Mouse (Mus musculus) heart, embryonic 14.5 days (tissue): ENCODE results near the gene Kcnip1. TPM values are rescaled to one million over a fixed set of nuclear protein-coding genes. Genes with fewer than 3 reads are reported as not detected.

Experiments used
- ATAC-seq: fragments of 200-750 bp; cut with Nextera tagmentation; 2 replicates; pipeline ENCODE4 v1.8.0; 2017; ENCODE audit warnings: low read depth, moderate TSS enrichment; ENCODE audit not compliant: insufficient number of reproducible peaks, insufficient read depth, low FRiP score
- H3K27ac ChIP-seq, 2 experiments: fragments of 200-500 bp in 1 of 2; fragments of 300-500 bp in 1 of 2; sonication (generic) in 1 of 2; replicated peaks in 1 of 2; 2 replicates each; pipeline ENCODE4 v1.5.1; 2012 to 2014; ENCODE audit warnings: low read depth in 2 of 2, low read length in 2 of 2, control low read depth in 1 of 2, mild to moderate bottlenecking in 1 of 2, mixed read lengths in 1 of 2; ENCODE audit not compliant: control insufficient read depth in 1 of 2, insufficient read depth in 1 of 2
- H3K27me3 ChIP-seq: fragments of 300-500 bp; sonication (generic); 2 replicates; pipeline ENCODE4 v1.6.1; 2014; ENCODE audit warnings: mild to moderate bottlenecking, low read length, control low read depth; ENCODE audit not compliant: control insufficient read depth, insufficient read depth
- H3K36me3 ChIP-seq: fragments of 300-500 bp; sonication (generic); 2 replicates; pipeline ENCODE4 v1.6.1; 2014; ENCODE audit warnings: mild to moderate bottlenecking, control low read depth, low read length, mixed read lengths; ENCODE audit not compliant: control insufficient read depth, insufficient read depth
- H3K4me1 ChIP-seq, 2 experiments: fragments of 200-500 bp in 1 of 2; fragments of 300-500 bp in 1 of 2; sonication (generic) in 1 of 2; 2 replicates each; pipeline ENCODE4 v1.6.1; 2012 to 2014; ENCODE audit warnings: low read length in 2 of 2, control low read depth in 1 of 2, mixed read lengths in 1 of 2; ENCODE audit not compliant: control insufficient read depth in 2 of 2, insufficient read depth in 2 of 2
- H3K4me2 ChIP-seq: fragments of 300-500 bp; sonication (generic); 2 replicates; pipeline ENCODE4 v1.6.1; 2014; ENCODE audit warnings: mild to moderate bottlenecking, low read length
- H3K4me3 ChIP-seq, 2 experiments: fragments of 200-500 bp in 1 of 2; fragments of 300-500 bp in 1 of 2; sonication (generic) in 1 of 2; 2 replicates each; pipeline ENCODE4 v1.5.1; 2012 to 2014; ENCODE audit warnings: low read length in 2 of 2, mild to moderate bottlenecking in 2 of 2, control low read depth in 1 of 2, low read depth in 1 of 2, moderate library complexity in 1 of 2; ENCODE audit not compliant: control insufficient read depth in 1 of 2, insufficient read depth in 1 of 2
- H3K9ac ChIP-seq: fragments of 300-500 bp; sonication (generic); 2 replicates; pipeline ENCODE4 v1.6.1; 2014; ENCODE audit warnings: mild to moderate bottlenecking, low read length
- H3K9me3 ChIP-seq: fragments of 300-500 bp; sonication (generic); 2 replicates; pipeline ENCODE4 v1.6.1; 2016; ENCODE audit warnings: low read length, control low read depth; ENCODE audit not compliant: control insufficient read depth
- WGBS: fragments of 180-500 bp; shearing (Covaris S2); extraction: QIAGEN DNeasy Blood & Tissue Kit; methylation state at CpG from one replicate; pipeline ENCODE4 v1.1.7; 2014; 5-methylcytosine and 5-hydroxymethylcytosine counted together
- polyA plus RNA-seq: library from polyadenylated mRNA; unstranded; fragments of >200 nt; fragmentation: Nextera tagmentation; extraction: Ambion mirVana; gene quantifications from 2 replicates; pipeline ENCODE4 v1.2.1, GENCODE M21; 2014

Gene Kcnip1
- polyA plus RNA-seq, 1 experiment from 2014 or later, result 0.11 TPM

DNA sequence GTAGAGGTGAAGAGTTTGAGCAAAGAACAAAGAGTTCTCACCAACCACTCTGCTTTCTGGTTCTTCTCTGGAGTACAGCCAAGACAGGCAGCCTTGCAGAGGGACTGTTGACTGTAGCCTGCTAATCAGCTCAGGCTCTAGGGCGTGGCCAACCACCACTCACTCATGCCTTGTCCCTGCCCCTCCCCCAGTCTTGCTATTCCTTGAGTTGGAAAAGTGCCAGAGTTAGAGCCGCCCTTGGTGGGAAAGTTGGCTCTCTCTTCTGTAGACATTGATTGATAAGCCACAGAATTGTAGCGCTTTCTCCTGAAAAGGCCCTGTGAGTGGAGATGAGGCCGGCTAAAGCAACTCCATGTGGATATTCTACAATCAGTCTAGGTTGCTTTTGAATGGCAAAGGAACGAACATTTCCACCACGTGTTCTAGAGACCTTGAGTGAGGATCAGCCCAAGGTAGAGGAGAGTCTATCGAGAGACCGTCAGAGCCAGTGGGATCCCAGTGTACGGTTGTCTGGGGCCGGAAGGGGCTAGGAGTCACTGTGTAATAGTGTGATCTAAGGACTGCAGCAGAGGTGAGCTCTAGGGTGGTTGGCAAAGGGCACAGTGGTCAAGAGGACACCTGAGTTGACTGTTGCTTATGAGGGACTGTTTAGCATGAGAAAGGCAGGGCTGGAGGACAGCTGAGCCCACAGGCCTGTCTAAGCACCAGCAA, 119.7 kb downstream of the Kcnip1 start:
- 45% methylated on average over 10 of the region's 10 CpGs for WGBS
- no peak overlapping the region for H3K4me3 ChIP-seq
- peak overlapping the region; percentile 52 to 71 for H3K27ac ChIP-seq
- no peaks in the 10 kb centered on the region for H3K36me3 ChIP-seq
- ATAC-seq, result peak; percentile 82
- H3K4me2 ChIP-seq, result peak overlapping the region; percentile 11
- peaks cover 10% of the 10 kb centered on the region for H3K9me3 ChIP-seq
- H3K4me1 ChIP-seq, result peaks cover 20 to 25% of the 10 kb centered on the region in 2 experiments
- H3K9ac ChIP-seq, result no peak overlapping the region
- no peaks in the 10 kb centered on the region for H3K27me3 ChIP-seq

DNA sequence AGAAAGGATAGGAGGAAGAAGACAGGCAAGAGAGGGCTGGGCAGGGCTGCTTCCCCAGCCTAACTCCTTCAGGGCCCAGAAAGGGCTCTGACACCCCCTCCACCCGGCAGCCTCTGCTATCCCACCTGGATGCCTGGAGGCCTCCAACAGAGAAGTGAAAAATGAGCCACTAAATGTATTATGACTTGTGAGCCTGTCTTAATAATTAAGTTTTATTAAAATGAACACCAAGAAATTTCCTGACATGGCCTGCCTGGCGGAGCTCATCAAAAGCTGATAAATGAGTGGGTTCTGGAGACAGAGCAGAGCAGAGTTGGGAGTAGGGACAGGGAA, 120.3 kb downstream of the Kcnip1 start:
- peaks cover 20 to 25% of the 10 kb centered on the region in 2 experiments for H3K4me1 ChIP-seq
- H3K4me3 ChIP-seq, result no peak overlapping the region

DNA sequence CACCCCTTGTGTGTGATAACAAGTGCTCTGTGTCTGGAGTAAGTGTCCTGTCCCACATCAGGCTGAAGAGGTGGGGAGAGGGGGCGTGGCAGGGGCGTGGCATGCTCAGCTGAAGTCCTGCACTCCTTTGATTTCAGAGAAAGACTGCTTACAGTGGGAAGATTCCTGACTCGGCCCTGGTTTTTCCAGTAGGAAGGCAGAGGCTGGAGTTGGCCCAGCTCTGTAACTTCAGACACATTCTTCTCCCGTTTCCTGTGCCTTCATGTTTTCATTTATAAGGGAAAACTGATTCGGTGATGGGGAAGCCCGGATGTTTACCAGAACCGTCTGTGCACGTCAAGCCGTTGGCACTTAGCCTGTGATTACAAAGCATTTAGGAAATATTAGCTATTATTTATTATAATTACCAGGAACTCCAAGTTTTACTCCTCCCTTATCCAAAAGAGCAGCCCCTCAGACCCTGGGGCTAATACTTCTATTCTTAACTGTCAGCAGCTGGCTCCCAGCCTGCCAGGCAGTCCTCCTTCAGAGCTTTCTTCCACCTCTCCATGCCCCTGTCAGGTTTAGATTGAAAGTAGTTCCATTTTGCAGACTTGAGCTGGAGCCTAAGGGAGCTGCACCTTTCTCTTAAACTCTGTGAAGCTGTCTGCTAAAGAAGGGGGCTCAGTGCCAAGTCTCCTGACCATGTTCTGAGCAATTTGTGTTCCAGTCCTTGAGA, 120.8 kb downstream of the Kcnip1 start:
- Histone ChIP-seq H3K4me1 (peaks cover 20 to 25% of the 10 kb centered on the region in 2 experiments), H3K36me3 (no peaks in the 10 kb centered on the region), H3K27me3 (no peaks in the 10 kb centered on the region), H3K9me3 (peaks cover 10% of the 10 kb centered on the region), H3K4me2 (0 out of 2 replicates have a peak overlapping the region, but pooled peaks have one; percentile 11), H3K9ac (peak overlapping the region; percentile 34; the same call in 1 of the 2 replicates), H3K4me3 (no peak overlapping the region), H3K27ac (peak overlapping the region; percentile 62 to 71)
- ATAC-seq, result no peak
- WGBS, result 40% methylated on average over 9 of the region's 9 CpGs

More for the DNA sequence above, 120.3 kb downstream of the Kcnip1 start:
- Histone ChIP-seq H3K4me2 (peak overlapping the region; percentile 11; the same call in 1 of the 2 replicates), H3K36me3 (no peaks in the 10 kb centered on the region), H3K9ac (peak overlapping the region; percentile 34; the same call in 1 of the 2 replicates), H3K27me3 (no peaks in the 10 kb centered on the region), H3K9me3 (peaks cover 10% of the 10 kb centered on the region), H3K27ac (peak overlapping the region; percentile 62 to 71)
- WGBS, result 47% methylated on average over 2 of the region's 2 CpGs
- no peak for ATAC-seq

DNA sequence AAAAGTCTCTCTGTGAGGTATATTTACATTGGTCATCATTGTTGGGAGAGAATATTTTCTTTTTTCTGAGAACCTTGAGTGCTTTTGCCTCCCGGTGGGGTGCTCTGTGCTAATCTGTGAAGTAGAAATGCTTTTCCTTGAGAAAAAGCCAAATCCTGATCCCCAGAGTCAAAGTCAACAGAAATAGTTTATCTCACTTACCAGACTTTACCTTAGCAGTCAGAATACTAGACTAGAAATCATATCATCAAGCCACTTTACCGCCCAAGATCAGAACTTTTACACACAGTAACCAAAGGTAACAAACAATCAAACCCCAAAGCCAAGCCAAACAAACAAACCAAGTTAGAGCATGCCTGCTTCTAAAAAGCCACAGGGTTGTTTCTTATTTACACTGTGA, 122.7 kb downstream of the Kcnip1 start:
- no peak overlapping the region for H3K27ac ChIP-seq
- WGBS, result 77% methylated on average over 2 of the region's 2 CpGs
- ATAC-seq, result no peak
- peaks cover 20 to 25% of the 10 kb centered on the region in 2 experiments for H3K4me1 ChIP-seq
- no peak overlapping the region for H3K4me2 ChIP-seq
- no peaks in the 10 kb centered on the region for H3K36me3 ChIP-seq
- H3K9me3 ChIP-seq, result no peaks in the 10 kb centered on the region
- no peak overlapping the region for H3K4me3 ChIP-seq
- H3K9ac ChIP-seq, result no peak overlapping the region
- H3K27me3 ChIP-seq, result no peaks in the 10 kb centered on the region

DNA sequence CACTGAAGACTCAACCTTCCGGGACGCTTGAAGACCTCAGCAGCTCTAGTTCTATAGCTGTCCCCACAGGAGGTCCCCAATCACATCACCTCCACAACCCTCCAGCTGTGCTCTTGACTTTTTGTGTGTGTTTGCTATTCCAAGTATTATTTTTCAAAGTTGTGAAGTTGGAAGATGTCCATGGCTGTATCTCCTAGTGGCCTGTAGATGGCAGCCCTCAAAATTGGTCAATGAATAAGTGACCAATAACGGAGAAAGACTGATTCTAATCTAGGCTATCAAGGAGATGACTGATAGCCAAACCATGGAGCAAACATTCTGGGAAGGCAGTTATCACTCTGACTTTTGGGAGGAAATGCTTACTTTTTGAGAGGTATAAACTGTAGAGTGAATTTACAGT, 123.4 kb downstream of the Kcnip1 start:
- 58% methylated on average over 3 of the region's 3 CpGs for WGBS
- no peak for ATAC-seq

DNA sequence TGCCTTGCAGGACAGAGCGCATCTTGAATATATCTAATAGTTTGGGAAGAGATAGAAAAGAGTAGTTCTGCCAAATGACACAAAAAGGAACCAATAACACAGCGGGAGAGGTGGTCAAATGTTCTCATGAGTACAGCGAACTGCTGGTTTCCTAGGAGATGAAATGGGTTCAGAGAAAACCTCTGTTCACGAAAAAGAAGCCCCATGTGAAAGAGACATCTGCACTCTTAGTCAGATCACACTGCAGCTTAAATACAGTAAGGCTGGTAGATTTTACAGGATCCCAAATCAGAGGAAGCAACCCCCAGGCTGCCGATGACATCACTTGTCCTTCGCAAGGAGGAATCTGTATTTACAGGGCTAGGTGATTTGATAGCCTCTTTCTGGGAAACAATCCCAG, 126.2 kb downstream of the Kcnip1 start:
- WGBS, result 60% methylated on average over 6 of the region's 6 CpGs
- Histone ChIP-seq H3K4me2 (no peak overlapping the region), H3K27me3 (no peaks in the 10 kb centered on the region), H3K27ac (no peak overlapping the region), H3K9ac (no peak overlapping the region), H3K4me1 (peaks cover under 1 to 3% of the 10 kb centered on the region in 2 experiments; a peak in 2 of 4 replicates), H3K36me3 (no peaks in the 10 kb centered on the region), H3K4me3 (no peak overlapping the region), H3K9me3 (no peaks in the 10 kb centered on the region)
- no peak for ATAC-seq

More for the DNA sequence above, 123.4 kb downstream of the Kcnip1 start:
- Histone ChIP-seq H3K27me3 (no peaks in the 10 kb centered on the region), H3K4me2 (no peak overlapping the region), H3K36me3 (no peaks in the 10 kb centered on the region), H3K9ac (no peak overlapping the region), H3K4me3 (no peak overlapping the region), H3K27ac (no peak overlapping the region), H3K4me1 (peaks cover 20 to 25% of the 10 kb centered on the region in 2 experiments), H3K9me3 (no peaks in the 10 kb centered on the region)

DNA sequence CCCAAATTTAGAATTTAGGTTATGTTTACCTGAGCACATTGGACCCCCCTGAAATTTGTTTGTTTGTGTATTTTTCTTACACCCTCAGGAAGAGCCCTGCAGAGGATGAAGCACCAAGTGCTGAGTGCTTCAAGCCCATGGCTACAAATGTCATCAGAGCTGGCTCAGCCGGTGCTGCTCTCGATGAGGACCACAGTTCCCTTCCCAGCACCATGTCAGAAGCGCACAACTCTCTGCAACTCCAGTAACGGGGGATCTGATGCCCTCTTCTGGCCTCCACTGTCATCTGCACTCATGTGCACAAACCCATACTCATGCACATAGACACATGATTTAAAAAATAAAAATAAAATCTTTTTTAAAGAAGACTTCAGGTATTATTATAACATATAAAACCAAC, 128.7 kb downstream of the Kcnip1 start:
- ATAC-seq, result no peak
- Histone ChIP-seq H3K4me2 (no peak overlapping the region), H3K9me3 (no peaks in the 10 kb centered on the region), H3K9ac (no peak overlapping the region), H3K4me1 (0 out of 4 replicates have a peak, but pooled peaks cover 0 to 2% of the 10 kb centered on the region in 2 experiments), H3K27me3 (no peaks in the 10 kb centered on the region), H3K4me3 (no peak overlapping the region), H3K27ac (no peak overlapping the region), H3K36me3 (no peaks in the 10 kb centered on the region)
- WGBS, result 86% methylated on average over 4 of the region's 4 CpGs
